7 mouse cellular contexts compared by ENCODE assay signal in genomic region chr6:137142796-137143195, GRCm38 (mm10). TPM values are rescaled to one million over a fixed set of nuclear protein-coding genes. Genes with fewer than 3 reads are reported as not detected.
DNase-seq lines count a peak whose midpoint lies in the region; ATAC-seq lines count a peak whose summit lies in the region.

No protein-coding gene starts in this region.

- H3K4me2 ChIP-seq in forebrain, embryonic 13.5 days: peak overlapping the region; percentile 47
- peak overlapping the region; percentile 40 for H3K4me2 ChIP-seq in midbrain, embryonic 13.5 days (replicated peaks)

- H3K27ac ChIP-seq in forebrain, embryonic 13.5 days: no peak overlapping the region
- no peak overlapping the region for H3K27ac ChIP-seq in midbrain, embryonic 13.5 days

- H3K9ac ChIP-seq in forebrain, embryonic 13.5 days: no peak overlapping the region
- no peak overlapping the region for H3K9ac ChIP-seq in midbrain, embryonic 13.5 days (replicated peaks)

- peak; percentile 45; the same call in 1 of the 2 replicates for ATAC-seq in forebrain, embryonic 13.5 days
- ATAC-seq in midbrain, embryonic 13.5 days: peak; percentile 72

- 0 out of 2 replicates have a peak overlapping the region, but pooled peaks have one; percentile 12 for H3K4me3 ChIP-seq in forebrain, embryonic 13.5 days
- peak overlapping the region; percentile 8; the same call in 1 of the 2 replicates for H3K4me3 ChIP-seq in midbrain, embryonic 13.5 days (replicated peaks)

- no peaks in the 10 kb centered on the region for H3K36me3 ChIP-seq in forebrain, embryonic 13.5 days (ENCODE audit: poor library complexity, severe bottlenecking)
- no peaks in the 10 kb centered on the region for H3K36me3 ChIP-seq in midbrain, embryonic 13.5 days

- H3K9me3 ChIP-seq in forebrain, embryonic 13.5 days (replicated peaks): no peaks in the 10 kb centered on the region
- H3K9me3 ChIP-seq in midbrain, embryonic 13.5 days: no peaks in the 10 kb centered on the region

- DNase-seq in embryo, embryonic 10 days (ENCODE audit: low spot score): peak; percentile 78
- peak; percentile 33 to 44 for DNase-seq in kidney, postnatal 36 days
- no peak for DNase-seq in adipocyte (ENCODE audit: low spot score)
- no peak for DNase-seq in c-Kit-positive CD71-positive TER-119-positive erythroid progenitor cells, embryonic 14.5 days (ENCODE audit: low spot score)
- DNase-seq in layer of hippocampus, adult 11-12 months (ENCODE audit: low spot score): no peak

- WGBS in forebrain, embryonic 13.5 days: 0% methylated on average over 9 of the region's 11 CpGs
- 1% methylated on average over 11 of the region's 11 CpGs for WGBS in midbrain, embryonic 13.5 days

- H3K4me1 ChIP-seq in forebrain, embryonic 13.5 days: peaks cover 11% of the 10 kb centered on the region; the same call in 1 of the 2 replicates
- peaks cover 16% of the 10 kb centered on the region for H3K4me1 ChIP-seq in midbrain, embryonic 13.5 days (replicated peaks)

- no peaks in the 10 kb centered on the region for H3K27me3 ChIP-seq in forebrain, embryonic 13.5 days
- peaks cover 8% of the 10 kb centered on the region; the same call in 1 of the 2 replicates for H3K27me3 ChIP-seq in midbrain, embryonic 13.5 days

RNA-seq across cellular contexts. Expression of gene Rerg, which starts 27.5 kb away (rescaled TPM):
- 3.4 and 4.1 TPM in 2 replicates for polyA plus RNA-seq in forebrain, embryonic 13.5 days (2015; fragmentation: Nextera tagmentation; extraction: Ambion mirVana)
- polyA plus RNA-seq in midbrain, embryonic 13.5 days (2015; fragmentation: Nextera tagmentation; extraction: Ambion mirVana): 2.3 and 2.8 TPM in 2 replicates

Comparison
In these comparisons a context has a peak if more than half of its experiments do, and no peak if none do; other contexts are left out.
1. DNase-seq: peak in embryo, embryonic 10 days (single experiment) and kidney, postnatal 36 days (2 of 2); none in adipocyte (single experiment), c-Kit-positive CD71-positive TER-119-positive erythroid progenitor cells, embryonic 14.5 days (single experiment) and layer of hippocampus, adult 11-12 months (single experiment).